Mouse (Mus musculus): ENCODE results near the gene Gdf11.

- TF ChIP-seq POLR2A (IDR thresholded peaks at IDR 0.05; ENCODE audit: borderline replicate concordance, low read depth, low read length) (no peak), CTCF (IDR thresholded peaks at IDR 0.05; ENCODE audit: low read depth, low read length) (no peak)
Observed at GRCm38 (mm10) chr10:128912268-128912667, 20.8 kb upstream of the Gdf11 start.

Measured in bone marrow macrophage, adult 2 months (primary cell).